Mouse (Mus musculus): Measurements from ENCODE around the gene Pirt. TPM values are rescaled to one million over a fixed set of nuclear protein-coding genes. Genes with fewer than 3 reads are reported as not detected.

Pirt gene
- polyA plus RNA-seq, 1 experiment from 2014 or later = 0.23 TPM

DNA sequence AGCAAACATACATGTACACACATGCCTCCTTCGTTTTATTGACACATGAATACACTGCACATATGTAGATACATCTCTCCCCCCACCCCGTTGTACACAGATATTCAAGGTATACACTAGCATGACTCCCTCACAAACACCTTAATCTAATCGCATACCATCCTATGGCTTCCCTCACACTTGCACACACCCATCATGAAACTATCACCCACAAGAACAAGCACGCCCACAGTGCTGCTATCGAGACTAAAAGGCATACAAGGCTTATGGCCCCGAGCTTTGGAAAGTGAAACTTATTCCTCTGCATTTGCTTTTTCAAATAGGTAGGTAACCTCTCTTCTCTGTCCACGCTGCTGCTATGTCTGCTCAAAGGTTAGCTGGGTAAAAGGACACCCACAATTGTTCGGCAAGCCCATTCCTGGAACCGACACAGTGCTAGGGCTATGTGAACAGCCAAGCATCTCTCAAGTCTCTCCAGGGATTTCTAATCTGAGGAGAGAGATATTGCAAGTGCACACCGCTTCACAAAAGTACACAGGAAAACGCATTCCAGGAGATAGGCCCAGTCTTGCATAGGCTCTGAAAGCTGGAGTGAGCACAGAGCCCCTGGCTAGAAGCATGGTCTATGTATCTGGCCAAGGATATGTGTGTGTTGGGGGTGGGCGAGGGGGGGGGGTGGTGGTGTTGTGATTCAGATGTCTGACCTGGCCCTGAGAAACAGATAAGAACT is 49.8 kb downstream of the Pirt start:
- H3K4me3 ChIP-seq = no peak overlapping the region
- ATAC-seq (ENCODE audit: low FRiP score, low read depth) = no peak
- no peak overlapping the region for H3K4me2 ChIP-seq (replicated peaks)
- H3K27ac ChIP-seq = no peak overlapping the region
- H3K36me3 ChIP-seq = no peaks in the 10 kb centered on the region
- no peaks in the 10 kb centered on the region for H3K27me3 ChIP-seq
- no peaks in the 10 kb centered on the region for H3K4me1 ChIP-seq
- 85% methylated on average over 12 of the region's 12 CpGs for WGBS
- H3K9me3 ChIP-seq = no peaks in the 10 kb centered on the region
- no peak overlapping the region for H3K9ac ChIP-seq

DNA sequence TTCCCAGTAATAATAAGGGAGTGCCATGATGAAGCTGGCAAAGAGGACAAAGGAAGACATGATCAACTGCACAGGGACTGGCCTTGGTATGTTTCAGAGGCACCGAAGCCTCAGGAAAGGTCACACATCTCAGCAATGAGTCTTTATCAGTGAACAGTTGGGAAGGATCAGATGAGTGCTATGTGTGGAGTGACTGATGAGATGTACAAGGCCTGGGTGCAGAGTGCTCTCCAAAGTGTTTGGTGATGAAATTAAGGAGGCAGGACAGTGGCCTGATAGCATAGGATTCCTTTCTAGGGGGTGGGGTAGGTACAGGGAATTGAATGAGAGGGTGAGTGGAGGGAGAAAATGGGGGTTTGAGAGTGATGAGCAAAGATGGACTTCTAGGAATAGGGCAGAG is 51.7 kb downstream of the Pirt start:
- no peak overlapping the region for H3K4me3 ChIP-seq
- no peaks in the 10 kb centered on the region for H3K36me3 ChIP-seq
- no peak overlapping the region for H3K4me2 ChIP-seq (replicated peaks)
- H3K9me3 ChIP-seq = no peaks in the 10 kb centered on the region
- no peak for ATAC-seq (ENCODE audit: low FRiP score, low read depth)
- no peaks in the 10 kb centered on the region for H3K4me1 ChIP-seq
- no peaks in the 10 kb centered on the region for H3K27me3 ChIP-seq
- WGBS = 91% methylated on average over 1 of the region's 1 CpGs
- H3K27ac ChIP-seq = no peak overlapping the region
- no peak overlapping the region for H3K9ac ChIP-seq

DNA sequence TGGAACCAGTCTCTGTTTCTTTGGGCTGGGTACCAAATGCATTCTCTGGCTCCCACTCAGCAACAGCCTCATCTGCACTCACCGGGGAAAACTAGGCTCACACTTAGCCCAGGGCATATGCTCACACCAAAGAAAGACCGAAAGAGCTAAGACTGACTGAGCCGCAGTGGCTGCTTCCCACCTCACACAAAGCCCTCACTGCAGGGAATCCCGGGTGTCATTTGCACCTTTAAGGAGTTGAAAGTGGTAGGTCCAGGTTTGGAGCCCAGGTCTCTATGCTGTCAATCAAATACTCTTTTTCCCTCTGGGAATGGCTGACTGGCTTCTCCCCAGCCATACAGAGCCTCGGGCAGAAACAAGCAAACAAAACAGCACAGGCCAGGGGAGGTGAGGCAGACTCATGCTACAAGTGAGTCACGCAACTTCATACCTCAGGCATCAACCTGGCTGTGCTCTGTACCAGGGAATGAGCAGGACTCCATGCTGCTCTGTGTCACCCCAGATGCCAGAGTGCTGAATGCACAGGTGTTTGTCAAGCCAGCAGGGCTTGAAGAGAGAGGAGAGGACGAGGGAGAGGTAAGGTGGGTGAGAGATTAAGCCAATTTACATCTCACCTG is 54.8 kb downstream of the Pirt start:
- H3K9ac ChIP-seq = no peak overlapping the region
- H3K4me1 ChIP-seq = no peaks in the 10 kb centered on the region
- H3K27me3 ChIP-seq = no peaks in the 10 kb centered on the region
- H3K4me2 ChIP-seq (replicated peaks) = no peak overlapping the region
- H3K36me3 ChIP-seq = no peaks in the 10 kb centered on the region
- H3K27ac ChIP-seq = no peak overlapping the region
- no peak overlapping the region for H3K4me3 ChIP-seq
- ATAC-seq (ENCODE audit: low FRiP score, low read depth) = no peak
- 20% methylated on average over 7 of the region's 7 CpGs for WGBS
- H3K9me3 ChIP-seq = no peaks in the 10 kb centered on the region

DNA sequence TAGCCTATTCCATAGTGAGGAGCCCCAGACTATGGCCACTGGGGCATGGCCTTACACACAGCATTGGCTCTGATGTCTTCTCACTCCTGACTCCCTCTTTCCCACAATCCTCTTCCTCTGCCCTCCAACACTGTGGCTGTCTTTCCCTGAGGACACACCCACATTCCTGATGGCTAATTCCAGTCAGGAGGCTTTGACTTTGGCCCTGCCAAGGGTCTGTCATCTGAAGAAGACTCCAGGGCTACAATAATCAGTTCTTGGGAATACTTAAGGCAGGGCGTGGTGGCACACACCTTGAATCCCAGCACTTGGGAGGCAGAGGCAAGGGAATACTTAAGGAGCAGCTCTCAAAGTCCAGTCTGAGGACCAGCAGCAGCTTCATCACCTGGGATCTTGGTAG is 56.8 kb downstream of the Pirt start:
- Histone ChIP-seq H3K4me1 (no peaks in the 10 kb centered on the region), H3K27me3 (no peaks in the 10 kb centered on the region), H3K9me3 (no peaks in the 10 kb centered on the region), H3K9ac (no peak overlapping the region), H3K27ac (no peak overlapping the region), H3K4me3 (no peak overlapping the region), H3K36me3 (no peaks in the 10 kb centered on the region), H3K4me2 (replicated peaks) (no peak overlapping the region)
- no peak for ATAC-seq (ENCODE audit: low FRiP score, low read depth)
- WGBS = 92% methylated on average over 1 of the region's 1 CpGs

DNA sequence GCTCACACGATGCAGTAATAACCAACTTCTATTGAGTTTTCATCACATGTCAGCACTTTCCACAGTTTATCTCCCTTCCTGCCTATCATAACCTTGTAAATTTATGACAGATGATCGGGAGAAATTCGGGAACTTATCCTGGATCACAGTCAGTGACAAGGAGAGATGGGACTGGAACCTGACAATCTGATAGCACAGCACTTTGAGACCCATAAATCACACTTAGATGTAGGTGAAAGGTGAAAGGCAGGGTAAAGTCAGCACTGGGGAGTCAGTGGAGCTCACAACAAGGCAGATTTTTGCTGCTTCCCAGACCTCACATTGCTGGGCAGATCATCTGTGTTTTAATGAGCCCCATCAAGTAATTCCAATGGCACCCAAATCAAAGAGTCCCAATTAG is 61.7 kb downstream of the Pirt start:
- Histone ChIP-seq H3K27me3 (no peaks in the 10 kb centered on the region), H3K4me1 (no peaks in the 10 kb centered on the region), H3K36me3 (no peaks in the 10 kb centered on the region), H3K9me3 (peaks cover 15% of the 10 kb centered on the region), H3K4me2 (replicated peaks) (no peak overlapping the region), H3K4me3 (no peak overlapping the region), H3K9ac (no peak overlapping the region), H3K27ac (no peak overlapping the region)
- ATAC-seq (ENCODE audit: low FRiP score, low read depth) = no peak
- 74% methylated on average over 3 of the region's 3 CpGs for WGBS

DNA sequence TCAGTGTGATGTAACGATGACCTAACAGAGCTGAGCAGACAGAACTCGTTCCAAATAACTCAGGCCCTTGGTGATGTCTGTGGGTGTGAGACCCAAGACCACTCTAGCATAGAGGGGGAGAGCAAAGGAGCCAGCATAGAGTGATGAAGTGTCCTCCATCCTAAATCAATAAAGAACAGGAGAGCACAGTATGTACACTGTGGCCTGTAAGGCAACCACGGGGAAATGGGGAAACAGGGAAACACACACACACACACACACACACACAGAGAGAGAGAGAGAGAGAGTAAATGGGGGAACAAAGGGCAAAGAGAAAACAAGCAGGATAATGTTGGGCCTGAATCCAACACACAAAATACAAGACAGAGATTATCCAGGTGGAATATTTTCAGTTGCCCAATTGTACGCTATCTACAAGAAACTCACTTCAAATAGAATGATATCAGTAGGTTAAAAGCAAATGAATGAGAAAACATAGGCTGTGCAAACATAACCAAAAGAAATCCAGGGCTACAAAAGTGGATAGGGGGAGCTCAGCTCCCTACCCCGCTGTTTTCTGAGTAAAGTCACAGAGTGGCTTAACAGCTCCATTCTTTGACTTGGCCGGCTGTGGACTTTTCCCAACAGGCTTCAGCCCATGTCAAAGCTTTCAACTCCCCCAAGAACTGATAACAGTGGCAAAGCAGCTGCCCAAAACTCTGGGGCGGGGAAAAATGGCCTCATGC is 64.0 kb downstream of the Pirt start:
- Histone ChIP-seq H3K4me2 (replicated peaks) (no peak overlapping the region), H3K9ac (no peak overlapping the region), H3K27me3 (no peaks in the 10 kb centered on the region), H3K36me3 (no peaks in the 10 kb centered on the region), H3K4me3 (no peak overlapping the region), H3K4me1 (no peaks in the 10 kb centered on the region), H3K27ac (no peak overlapping the region), H3K9me3 (peaks cover 15% of the 10 kb centered on the region)
- WGBS = 87% methylated on average over 7 of the region's 7 CpGs
- no peak for ATAC-seq (ENCODE audit: low FRiP score, low read depth)

Other genes with a start within 250 kb of the Pirt start
- not detected in 2 replicates for gene Tmem238l, start 44.7 kb downstream of the Pirt start, polyA plus RNA-seq (2015; fragmentation: Nextera tagmentation; extraction: Ambion mirVana)
- 1.6 and 2.1 TPM in 2 replicates for gene Tmem220, start 113.2 kb downstream of the Pirt start, polyA plus RNA-seq (2015; fragmentation: Nextera tagmentation; extraction: Ambion mirVana)
- gene Adprm, start 140.6 kb downstream of the Pirt start, polyA plus RNA-seq (2015; fragmentation: Nextera tagmentation; extraction: Ambion mirVana) = 34.8 and 36.5 TPM in 2 replicates
- gene Sco1, start 140.7 kb downstream of the Pirt start, polyA plus RNA-seq (2015; fragmentation: Nextera tagmentation; extraction: Ambion mirVana) = 20.0 and 21.3 TPM in 2 replicates
- 85.0 and 101 TPM in 2 replicates for gene Myh3, start 166.3 kb downstream of the Pirt start, polyA plus RNA-seq (2015; fragmentation: Nextera tagmentation; extraction: Ambion mirVana)

Data from limb, embryonic 13.5 days (tissue).